Mouse (Mus musculus) embryonic fibroblast, embryonic 13.5 days (primary cell): ENCODE measurements around the gene Castor2.

Source experiments
- CTCF ChIP-seq: IDR thresholded peaks from 2 replicates; pipeline ENCODE4 v1.5.1; 2011; ENCODE audit warnings: mild to moderate bottlenecking, control low read depth, low read length, moderate library complexity, borderline replicate concordance; ENCODE audit not compliant: insufficient read depth
- POLR2A ChIP-seq: IDR thresholded peaks from 2 replicates; pipeline ENCODE4 v1.6.1; 2011; ENCODE audit warnings: low read depth, mild to moderate bottlenecking, control low read depth, low read length, moderate library complexity

- TF ChIP-seq CTCF (no peak), POLR2A (no peak)
Observed at GRCm38 (mm10) chr5:134147194-134147753, 47.8 kb downstream of the Castor2 start.
